In genomic region chr9:24501618-24502017, GRCm38 (mm10) we compare ENCODE assay signal across 7 mouse cellular contexts. TPM values are rescaled to one million over a fixed set of nuclear protein-coding genes. Genes with fewer than 3 reads are reported as not detected.
A peak's percentile ranks its signal among the peaks of the same experiment; 100 is the strongest.
DNase-seq lines count a peak whose midpoint lies in the region; ATAC-seq and TF ChIP-seq lines count a peak whose summit lies in the region.

No protein-coding gene starts in this region.

- H3K27ac ChIP-seq in embryonic facial prominence, embryonic 10.5 days (replicated peaks): no peak overlapping the region
- H3K27ac ChIP-seq in intestine, postnatal 0 days (ENCODE audit: low read depth, low read length): no peak overlapping the region
- H3K27ac ChIP-seq in neural tube, embryonic 15.5 days (replicated peaks): no peak overlapping the region; the same call in 1 of the 2 replicates

- peak overlapping the region; percentile 75 for H3K4me2 ChIP-seq in intestine, postnatal 0 days (replicated peaks; ENCODE audit: low read depth)
- peak overlapping the region; percentile 66 for H3K4me2 ChIP-seq in neural tube, embryonic 15.5 days

- TF ChIP-seq CTCF in intestine, postnatal 0 days (IDR thresholded peaks at IDR 0.05; ENCODE audit: low read depth): peak; percentile 52

- H3K4me3 ChIP-seq in megakaryocyte, embryonic 14.5 days (replicated peaks): peak overlapping the region; percentile 96
- peak overlapping the region; percentile 78 for H3K4me3 ChIP-seq in embryonic facial prominence, embryonic 10.5 days
- peak overlapping the region; percentile 76; the same call in 1 of the 2 replicates for H3K4me3 ChIP-seq in intestine, postnatal 0 days (ENCODE audit: low read depth, low read length)
- peak overlapping the region; percentile 75 for H3K4me3 ChIP-seq in neural tube, embryonic 15.5 days (replicated peaks)

- no peaks in the 10 kb centered on the region for H3K27me3 ChIP-seq in megakaryocyte, embryonic 14.5 days (replicated peaks)
- no peaks in the 10 kb centered on the region for H3K27me3 ChIP-seq in embryonic facial prominence, embryonic 10.5 days (replicated peaks; ENCODE audit: low read depth, poor library complexity, severe bottlenecking)
- H3K27me3 ChIP-seq in intestine, postnatal 0 days (replicated peaks; ENCODE audit: control insufficient read depth, insufficient read depth, low read length): no peaks in the 10 kb centered on the region
- no peaks in the 10 kb centered on the region for H3K27me3 ChIP-seq in neural tube, embryonic 15.5 days (replicated peaks)

- no peak overlapping the region for H3K9ac ChIP-seq in intestine, postnatal 0 days (ENCODE audit: low read depth, low read length)
- peak overlapping the region; percentile 67 for H3K9ac ChIP-seq in neural tube, embryonic 15.5 days (replicated peaks)

- peak; percentile 31 for DNase-seq in embryonic facial prominence, embryonic 10.5 days (ENCODE audit: low spot score)
- DNase-seq in spleen, postnatal 36 days (ENCODE audit: low spot score in 2 of 2): no peak
- DNase-seq in right cerebral cortex, postnatal 36 days (ENCODE audit: low spot score in 2 of 2): no peak

- H3K9me3 ChIP-seq in megakaryocyte, embryonic 14.5 days: 0 out of 2 replicates have a peak, but pooled peaks cover 4% of the 10 kb centered on the region
- no peaks in the 10 kb centered on the region for H3K9me3 ChIP-seq in embryonic facial prominence, embryonic 10.5 days
- H3K9me3 ChIP-seq in intestine, postnatal 0 days (ENCODE audit: control insufficient read depth): no peaks in the 10 kb centered on the region
- no peaks in the 10 kb centered on the region for H3K9me3 ChIP-seq in neural tube, embryonic 15.5 days (replicated peaks)

- H3K4me1 ChIP-seq in megakaryocyte, embryonic 14.5 days: peaks cover 67% of the 10 kb centered on the region
- peaks cover 16% of the 10 kb centered on the region for H3K4me1 ChIP-seq in embryonic facial prominence, embryonic 10.5 days
- H3K4me1 ChIP-seq in intestine, postnatal 0 days (replicated peaks; ENCODE audit: control insufficient read depth, insufficient read depth, low read length): no peaks in the 10 kb centered on the region
- H3K4me1 ChIP-seq in neural tube, embryonic 15.5 days: peaks cover 25% of the 10 kb centered on the region

- no peak for ATAC-seq in megakaryocyte, adult 5-6 weeks (ENCODE audit: poor library complexity, severe bottlenecking)
- no peak for ATAC-seq in intestine, postnatal 0 days
- no peak for ATAC-seq in neural tube, embryonic 15.5 days (ENCODE audit: low FRiP score)

- WGBS in embryonic facial prominence, embryonic 10.5 days: 60% methylated on average over 2 of the region's 2 CpGs
- WGBS in intestine, postnatal 0 days: 70% methylated on average over 2 of the region's 2 CpGs
- 47% methylated on average over 2 of the region's 2 CpGs for WGBS in neural tube, embryonic 15.5 days

- H3K36me3 ChIP-seq in megakaryocyte, embryonic 14.5 days (replicated peaks; ENCODE audit: low read length): peaks cover 17% of the 10 kb centered on the region
- no peaks in the 10 kb centered on the region for H3K36me3 ChIP-seq in embryonic facial prominence, embryonic 10.5 days (replicated peaks)
- no peaks in the 10 kb centered on the region for H3K36me3 ChIP-seq in intestine, postnatal 0 days (ENCODE audit: control insufficient read depth, insufficient read depth)
- H3K36me3 ChIP-seq in neural tube, embryonic 15.5 days: no peaks in the 10 kb centered on the region

RNA-seq across cellular contexts. Expression of gene Dpy19l1, which starts 1.3 kb away (rescaled TPM):
- 2.3 TPM in 2 replicates for polyA plus RNA-seq in megakaryocyte, embryonic 14.5 days (2012; ENCODE audit: insufficient read depth, low replicate concordance)
- 69.0 and 75.6 TPM in 2 replicates for total RNA-seq in megakaryocyte, adult 5-6 weeks (2015)
- 95.8 and 98.4 TPM in 2 replicates for total RNA-seq in megakaryocyte, adult 5-6 weeks (2017)
- polyA plus RNA-seq in embryonic facial prominence, embryonic 10.5 days (2016; fragmentation: Nextera tagmentation; extraction: Ambion mirVana): 9.2 and 9.7 TPM in 2 replicates
- 4.6 and 4.7 TPM in 2 replicates for polyA plus RNA-seq in intestine, postnatal 0 days (2015; fragmentation: Nextera tagmentation; extraction: Ambion mirVana)
- 7.6 and 11.2 TPM in 2 replicates for polyA plus RNA-seq in neural tube, embryonic 15.5 days (2015; fragmentation: Nextera tagmentation; extraction: Ambion mirVana)
